8 mouse cellular contexts compared by ENCODE assay signal in genomic region chr12:71831258-71832087, GRCm38 (mm10). TPM values are rescaled to one million over a fixed set of nuclear protein-coding genes. Genes with fewer than 3 reads are reported as not detected.
DNase-seq lines count a peak whose midpoint lies in the region; ATAC-seq and TF ChIP-seq lines count a peak whose summit lies in the region.

No protein-coding gene starts in this region.

- peak overlapping the region; percentile 81 for H3K9ac ChIP-seq in liver, postnatal 0 days (replicated peaks)

- H3K36me3 ChIP-seq in liver, postnatal 0 days (replicated peaks; ENCODE audit: insufficient read depth, low read length) = no peaks in the 10 kb centered on the region

- intact Hi-C loops in gastrocnemius, postnatal 14 days (cut with DNase I; ENCODE audit: low total_unique reads) = loop anchor here (10.0 kb wide), 1 partner anchor 53 kb away; no protein-coding TSS in a partner anchor

- WGBS in liver, postnatal 0 days (ENCODE audit: insufficient replicate concordance) = under 1% methylated on average over 59 of the region's 59 CpGs

- H3K27me3 ChIP-seq in liver, postnatal 0 days (ENCODE audit: insufficient read depth, low read length) = no peaks in the 10 kb centered on the region

- H3K27ac ChIP-seq in liver, postnatal 0 days (ENCODE audit: low read depth) = peak overlapping the region; percentile 94

- no peaks in the 10 kb centered on the region for H3K9me3 ChIP-seq in liver, postnatal 0 days (ENCODE audit: low read length)

- no peak for TF ChIP-seq CTCF in liver, postnatal 0 days (IDR thresholded peaks at IDR 0.05; ENCODE audit: low read depth)

- peak overlapping the region; percentile 89 for H3K4me2 ChIP-seq in liver, postnatal 0 days (ENCODE audit: low read depth, low read length)

- peak; percentile 24 to 79 for DNase-seq in urinary bladder, adult 18-20 months (ENCODE audit: low spot score in 2 of 2)
- no peak for DNase-seq in urinary bladder, postnatal 10 days (ENCODE audit: low spot score)
- peak; percentile 70 for DNase-seq in c-Kit-positive CD71-positive TER-119-positive erythroid progenitor cells, embryonic 14.5 days (ENCODE audit: low spot score)
- DNase-seq in gastrocnemius, postnatal 14 days = peak; percentile 49
- peak; percentile 54 for DNase-seq in induced T-regulatory cell, adult 2 months (ENCODE audit: low read depth)
- DNase-seq in liver, postnatal 0 days = peak; percentile 64
- DNase-seq in ovary, postnatal 36 days (ENCODE audit: low spot score) = peak; percentile 60
- DNase-seq in thymus, postnatal 36 days = peak; percentile 17 to 27

- ATAC-seq in liver, postnatal 0 days = peak; percentile 28

- peaks cover 31% of the 10 kb centered on the region for H3K4me1 ChIP-seq in liver, postnatal 0 days (ENCODE audit: insufficient read depth)

- TF ChIP-seq EP300 in liver, postnatal 0 days (IDR thresholded peaks at IDR 0.05; ENCODE audit: low read depth) = peak; percentile 84

- H3K4me3 ChIP-seq in liver, postnatal 0 days (ENCODE audit: low read depth, low read length) = peak overlapping the region; percentile 89

RNA-seq across cellular contexts. Expression of gene Daam1, which starts 0.6 kb away (rescaled TPM):
- total RNA-seq in gastrocnemius, postnatal 14 days (2021) = 10 to 100 TPM; 12.5 to 16.1 TPM
- 3.6 and 4.5 TPM in 2 replicates for polyA plus RNA-seq in liver, postnatal 0 days (2015; fragmentation: Nextera tagmentation; extraction: Ambion mirVana)
